Mouse (Mus musculus): ENCODE results near the gene Xpa.
"Not testable (repeated sequence)": the region's sequence is repeated elsewhere in the genome, so short reads cannot be mapped to it uniquely, and the experiment has no call there.

The Xpa gene

DNA sequence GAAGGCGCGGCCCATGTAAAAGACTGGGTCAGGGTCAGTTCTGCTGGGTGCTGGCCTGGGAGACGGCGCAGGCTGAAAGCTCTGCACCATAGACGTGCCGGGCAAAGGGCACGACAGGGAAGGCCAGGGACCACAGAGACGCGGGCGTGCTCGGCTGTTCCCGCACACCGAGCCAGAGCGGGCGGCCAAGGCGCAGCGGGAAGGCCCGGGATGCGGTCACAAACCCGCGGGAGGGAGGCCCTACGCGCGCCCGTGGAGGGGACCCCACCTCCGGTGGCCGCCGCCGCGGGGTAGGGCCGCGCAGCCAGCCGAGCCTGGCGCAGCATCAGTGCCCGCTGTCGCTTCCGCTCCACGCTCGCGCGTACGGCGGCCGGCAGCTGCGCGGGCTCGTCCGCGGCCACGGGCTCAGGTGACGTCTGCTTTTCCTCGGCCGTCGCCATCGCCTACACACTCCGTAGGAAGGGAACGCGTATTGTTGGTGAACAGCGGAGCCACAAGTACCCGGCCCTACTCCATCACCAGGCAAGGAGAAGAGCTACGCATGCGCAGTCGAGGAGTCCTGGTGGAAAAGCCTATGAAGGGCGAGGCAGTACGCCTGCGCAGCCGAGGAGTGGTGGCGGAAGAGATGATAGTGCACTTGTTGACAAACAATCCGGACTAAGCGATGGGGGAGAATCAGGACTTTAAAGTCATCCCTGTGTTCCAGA, at the start of gene Xpa:
Xpa (minus strand) TSS at position 531 of the 707 bp plus-strand sequence.
- peak; percentile 97 for DNase-seq (ENCODE audit: low read depth, low spot score)

DNA sequence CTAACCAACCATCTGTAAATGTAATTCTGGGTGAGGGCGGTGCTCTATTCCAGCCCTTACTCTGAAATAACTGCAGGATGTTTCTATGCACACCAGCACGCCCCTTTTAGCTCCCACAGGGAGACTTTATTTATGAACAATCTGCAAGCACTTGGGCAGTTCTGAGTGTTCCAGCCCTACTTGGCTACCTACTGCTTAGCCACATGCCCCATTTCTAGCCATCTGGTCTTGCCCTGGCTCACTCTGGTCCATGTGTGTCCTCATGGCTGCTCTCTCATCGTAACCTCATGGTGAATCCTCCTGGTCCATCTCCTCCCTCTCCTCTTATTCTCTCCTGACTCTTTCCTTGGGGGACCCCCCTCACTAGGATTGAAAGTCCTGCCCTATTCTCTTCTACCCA, 39.8 kb upstream of the Xpa start:
- no peak for DNase-seq (ENCODE audit: low read depth, low spot score)

DNA sequence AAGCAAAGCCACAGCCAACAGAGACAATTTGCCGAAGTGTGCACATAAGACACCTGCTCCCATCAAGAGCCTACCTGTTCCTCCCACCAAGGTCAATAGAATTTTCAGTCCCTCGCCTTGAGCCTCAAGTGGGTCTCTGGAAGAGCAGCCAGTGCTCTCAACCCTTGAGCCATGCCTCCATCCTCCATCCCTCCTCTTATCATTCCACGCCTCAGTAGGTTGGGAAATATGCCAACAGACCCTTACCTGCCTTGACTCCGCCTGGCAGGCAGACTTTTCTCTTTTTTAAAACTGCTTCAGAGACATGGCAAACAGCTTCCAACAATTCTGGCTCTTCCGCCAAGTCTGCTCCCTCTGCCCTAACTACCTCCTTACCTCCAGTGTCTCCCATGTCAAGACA, 38.6 kb upstream of the Xpa start:
- no peak for DNase-seq (ENCODE audit: low read depth, low spot score)

DNA sequence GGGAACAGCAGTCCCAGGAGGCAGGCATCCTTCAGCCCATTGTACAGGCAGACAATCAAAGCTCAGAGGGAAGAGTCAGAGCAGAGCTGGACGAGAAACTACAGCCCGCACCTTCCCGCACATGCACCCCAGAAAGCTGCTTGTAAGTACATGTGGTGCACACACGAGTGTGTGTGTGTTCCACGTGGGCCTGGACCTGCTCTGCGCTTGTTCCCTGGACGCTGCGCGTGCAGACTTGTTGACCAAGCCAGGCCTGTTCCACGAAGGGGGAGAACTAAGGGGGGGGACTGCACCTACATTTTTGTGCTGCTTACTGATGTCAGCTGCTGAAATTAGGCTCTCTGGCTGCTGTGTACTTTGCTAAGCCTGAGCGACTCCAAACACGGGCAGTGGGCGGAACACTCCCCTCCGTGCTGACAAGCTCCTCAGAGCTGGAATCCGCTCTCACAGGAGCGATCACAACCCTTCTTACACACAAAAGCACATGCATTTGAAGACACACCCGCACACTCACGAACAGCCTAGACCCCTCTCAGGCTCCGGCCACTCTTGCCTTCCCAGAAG, 30.9 kb upstream of the Xpa start:
- DNase-seq (ENCODE audit: low read depth, low spot score), result no peak

DNA sequence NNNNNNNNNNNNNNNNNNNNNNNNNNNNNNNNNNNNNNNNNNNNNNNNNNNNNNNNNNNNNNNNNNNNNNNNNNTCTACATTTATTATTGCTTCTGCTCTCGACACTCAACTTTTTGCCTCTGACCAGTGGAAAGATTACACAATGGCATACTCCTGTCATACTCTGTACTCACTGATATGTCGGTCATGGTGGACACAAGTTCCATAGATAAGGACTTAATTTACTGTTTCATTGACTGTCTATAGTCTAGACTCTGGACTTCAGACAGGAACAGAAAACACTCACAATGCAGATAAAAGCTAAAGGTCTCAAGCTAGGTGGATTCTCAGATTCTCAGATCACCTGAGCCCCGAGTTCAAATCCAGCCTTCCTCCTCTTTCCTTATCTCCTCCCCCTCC, 25.0 kb upstream of the Xpa start:
- DNase-seq (ENCODE audit: low read depth, low spot score), result no peak

DNA sequence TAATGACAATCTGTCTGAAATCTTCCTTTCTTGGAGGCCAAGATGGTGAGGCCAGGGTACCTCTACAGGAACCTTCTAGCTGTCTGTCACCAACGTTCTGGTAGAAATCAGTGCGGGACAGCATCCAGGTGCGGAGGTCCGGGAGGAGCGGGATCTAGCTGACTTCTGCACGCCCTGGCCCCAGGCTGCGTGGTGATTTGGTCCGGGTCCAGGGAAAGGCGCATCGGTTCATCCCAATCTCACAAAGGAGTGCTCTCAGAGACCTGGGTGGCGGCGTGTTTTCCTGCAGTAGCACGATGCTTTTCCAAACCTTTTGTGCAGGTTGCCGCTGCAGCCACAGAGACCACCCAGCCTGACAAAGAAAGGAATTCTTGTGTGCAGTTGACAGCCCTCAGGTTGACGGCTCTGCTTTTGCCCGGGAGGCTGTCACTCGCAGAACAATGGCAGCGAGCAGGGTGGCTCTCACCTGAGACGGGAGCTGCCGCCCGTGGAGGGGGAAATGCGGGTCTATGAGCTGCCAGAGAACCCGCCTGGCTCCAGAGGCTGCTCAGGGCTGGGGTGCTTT, 6.5 kb upstream of the Xpa start:
- DNase-seq (ENCODE audit: low read depth, low spot score), result no peak

DNA sequence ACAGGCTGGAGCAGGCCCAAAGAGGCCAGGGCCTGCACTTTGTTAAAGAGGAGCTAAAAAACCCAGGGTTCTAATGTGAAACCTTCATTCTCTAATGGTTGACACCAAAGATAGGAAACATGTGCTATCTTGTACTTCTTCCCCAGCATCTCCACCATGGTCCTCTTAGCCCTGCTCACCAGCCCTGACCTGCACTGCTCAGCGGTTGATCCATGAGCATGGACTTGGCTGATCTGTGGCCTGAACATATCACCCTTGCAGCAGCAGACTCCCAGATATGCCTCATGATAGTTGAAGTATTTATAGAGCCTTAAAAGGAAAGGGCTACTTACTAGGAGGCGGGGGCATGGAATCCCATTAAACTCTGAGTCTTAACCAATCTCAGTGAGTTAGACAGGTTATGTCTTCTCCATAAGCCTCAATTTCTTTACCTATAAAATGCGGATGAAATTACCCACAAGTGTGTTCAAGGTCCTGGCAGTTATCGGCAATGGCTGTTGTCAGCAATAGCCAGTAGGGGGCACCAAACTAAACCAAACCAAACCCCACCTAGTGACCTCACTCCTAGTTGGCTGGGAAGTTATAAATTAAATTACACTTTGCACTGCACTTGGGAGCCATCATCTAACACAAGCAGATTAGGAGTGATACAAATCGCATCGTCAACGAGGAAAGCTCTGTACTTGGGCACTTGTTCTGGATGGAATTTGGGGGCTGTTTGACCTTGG, 5.9 kb upstream of the Xpa start:
- DNase-seq (ENCODE audit: low read depth, low spot score), result peak; percentile 82

DNA sequence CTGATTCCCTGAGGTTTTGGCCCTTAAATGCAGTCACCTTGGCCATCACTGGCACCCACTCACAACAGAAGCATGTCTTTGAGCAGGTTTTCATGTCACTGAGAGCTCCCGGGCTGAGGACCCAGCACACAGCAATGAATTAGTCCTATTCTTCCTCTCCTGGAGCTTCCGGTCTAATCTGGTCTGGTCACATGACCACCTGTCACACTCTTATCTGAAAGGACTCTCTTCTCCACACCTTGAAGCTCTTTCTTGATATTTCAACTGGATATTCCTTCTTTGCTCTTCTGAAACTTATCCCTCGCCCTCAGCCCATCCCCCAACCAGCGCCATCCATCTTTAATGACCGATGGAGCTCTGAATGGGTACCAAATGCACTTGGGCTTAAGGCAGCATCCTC, 2.0 kb upstream of the Xpa start:
- no peak for DNase-seq (ENCODE audit: low read depth, low spot score)

DNA sequence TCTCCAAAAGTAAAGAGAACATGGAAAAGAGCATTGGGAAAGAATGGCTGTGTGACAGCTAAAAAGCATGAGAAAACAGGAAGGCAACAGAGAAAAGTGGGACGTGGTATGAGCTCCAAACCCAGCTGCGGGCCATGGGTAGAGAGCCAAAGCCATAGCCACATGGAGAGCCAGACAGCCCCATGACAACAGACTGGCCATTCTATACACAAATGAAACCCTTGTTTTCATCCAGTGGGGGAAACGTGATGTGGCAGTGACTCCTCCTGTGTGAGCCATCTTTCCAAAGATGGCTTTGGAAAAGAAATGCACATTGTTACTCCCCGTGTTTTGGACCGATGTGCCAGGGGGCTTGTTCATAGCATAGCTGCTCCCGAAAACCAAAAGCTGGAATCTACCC, 402 bp upstream of the Xpa start:
- DNase-seq (ENCODE audit: low read depth, low spot score), result no peak

DNA sequence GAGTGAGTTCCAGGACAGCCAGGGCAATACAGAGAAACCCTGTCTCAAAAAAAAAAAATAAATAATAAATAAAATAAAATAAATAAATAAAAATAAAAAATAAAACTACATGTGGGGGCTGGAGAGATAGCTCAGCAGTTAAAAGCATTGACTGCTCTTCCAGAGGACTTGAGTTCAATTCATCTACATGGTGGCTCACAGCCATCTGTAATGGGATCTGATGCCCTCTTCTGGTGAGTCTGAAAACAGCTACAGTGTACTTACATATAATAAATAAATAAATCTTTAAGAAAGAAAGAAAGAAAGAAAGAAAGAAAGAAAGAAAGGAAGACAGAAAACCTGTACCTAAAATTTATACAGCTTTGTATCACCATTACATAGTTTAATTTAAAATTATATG, 4.1 kb downstream of the Xpa start:
- not testable (repeated sequence) for DNase-seq (ENCODE audit: low read depth, low spot score)

DNA sequence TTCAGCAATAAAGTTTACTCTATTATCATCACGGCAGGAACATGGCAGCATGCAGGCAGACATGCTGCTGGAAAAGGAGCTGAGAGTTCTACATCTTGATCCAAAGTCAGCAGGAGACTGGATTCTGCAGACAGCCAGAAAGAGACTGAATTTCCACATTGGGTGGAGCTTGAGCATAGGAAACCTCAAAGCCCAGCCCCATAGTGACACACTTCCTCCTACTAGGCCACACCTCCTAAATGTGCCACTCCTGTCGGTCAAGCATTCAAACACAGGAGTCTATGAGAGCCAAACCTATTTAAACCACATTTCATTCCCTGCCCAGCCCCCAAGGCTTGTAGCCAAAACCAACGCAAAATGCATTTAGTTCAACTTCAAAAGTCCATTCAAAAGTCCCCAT, 9.6 kb downstream of the Xpa start:
- no peak for DNase-seq (ENCODE audit: low read depth, low spot score)

DNA sequence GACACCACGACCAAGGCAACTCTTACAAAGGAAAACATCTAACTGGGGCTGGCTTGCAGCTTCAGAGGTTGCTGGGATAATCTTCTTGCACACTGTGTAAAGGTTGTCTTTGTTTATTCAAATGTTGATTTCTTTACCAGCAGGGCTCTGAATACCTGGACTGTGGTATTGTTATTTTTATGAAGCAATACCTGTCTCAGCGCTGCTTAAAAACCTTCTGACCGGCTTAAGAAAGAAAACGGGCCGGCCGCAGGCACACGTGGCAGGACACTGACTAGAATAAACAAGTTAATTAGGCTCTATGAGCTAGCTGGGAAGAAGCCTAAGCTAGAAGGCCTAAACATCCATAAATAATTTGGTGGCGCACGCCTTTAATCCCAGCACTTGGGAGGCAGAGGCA, 10.2 kb downstream of the Xpa start:
- no peak for DNase-seq (ENCODE audit: low read depth, low spot score)

DNA sequence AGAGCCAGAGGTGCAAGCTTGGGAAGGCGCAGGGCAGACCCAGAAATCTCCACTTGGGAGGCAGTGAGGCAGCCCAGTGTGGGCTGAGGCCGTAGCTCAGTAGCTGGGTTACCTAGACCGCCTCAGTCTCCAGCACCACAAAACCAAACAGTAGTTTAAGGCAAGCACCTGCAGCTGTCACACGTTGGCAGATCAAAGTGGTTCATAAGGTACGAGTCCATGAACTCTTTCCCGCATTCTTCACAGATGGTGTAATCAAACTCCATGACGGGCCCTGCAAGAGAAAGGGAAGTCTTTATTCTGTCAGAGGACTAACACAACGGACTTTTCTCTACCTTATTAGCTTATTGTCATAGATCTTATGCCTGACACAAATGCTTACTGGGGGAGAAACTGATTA, 10.7 kb downstream of the Xpa start:
- no peak for DNase-seq (ENCODE audit: low read depth, low spot score)

DNA sequence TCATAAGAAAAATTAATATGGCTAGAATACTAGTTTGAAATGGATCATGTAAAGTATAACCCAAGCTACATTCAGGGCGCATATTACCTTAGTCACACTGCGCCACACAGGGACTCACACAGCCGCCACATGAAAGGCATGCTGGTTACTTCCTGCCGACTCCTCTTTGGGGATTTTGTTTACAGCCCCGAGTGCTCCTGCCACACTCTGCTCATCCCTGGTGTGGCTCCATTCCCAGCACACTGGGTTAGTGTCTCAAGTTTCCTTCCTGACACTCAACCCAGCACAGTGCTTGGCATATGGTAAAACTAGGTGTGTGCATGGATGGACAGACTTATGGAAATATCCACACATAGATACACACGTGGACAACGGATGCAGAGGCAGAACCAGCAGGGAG, 13.9 kb downstream of the Xpa start:
- DNase-seq (ENCODE audit: low read depth, low spot score), result no peak

DNA sequence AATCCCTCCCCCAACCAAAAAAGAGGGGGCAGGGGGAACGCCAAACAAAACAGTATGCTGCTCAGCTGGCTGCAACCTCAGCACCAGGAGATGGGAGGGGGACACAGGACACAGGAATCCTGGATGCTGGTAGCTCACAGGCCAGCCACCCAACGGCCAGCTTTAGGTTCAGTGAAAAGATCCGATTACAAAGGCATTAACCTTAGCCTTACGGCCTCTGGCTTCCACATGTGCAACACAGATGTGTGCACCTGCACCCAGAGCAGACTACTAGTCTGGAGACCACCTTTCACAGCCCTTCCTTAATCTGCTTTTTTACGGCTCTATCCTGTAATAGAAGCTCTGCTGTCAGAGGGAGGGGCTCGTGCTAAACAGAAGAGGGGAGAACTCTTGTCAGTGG, 14.9 kb downstream of the Xpa start:
- peak; percentile 62 for DNase-seq (ENCODE audit: low read depth, low spot score)

DNA sequence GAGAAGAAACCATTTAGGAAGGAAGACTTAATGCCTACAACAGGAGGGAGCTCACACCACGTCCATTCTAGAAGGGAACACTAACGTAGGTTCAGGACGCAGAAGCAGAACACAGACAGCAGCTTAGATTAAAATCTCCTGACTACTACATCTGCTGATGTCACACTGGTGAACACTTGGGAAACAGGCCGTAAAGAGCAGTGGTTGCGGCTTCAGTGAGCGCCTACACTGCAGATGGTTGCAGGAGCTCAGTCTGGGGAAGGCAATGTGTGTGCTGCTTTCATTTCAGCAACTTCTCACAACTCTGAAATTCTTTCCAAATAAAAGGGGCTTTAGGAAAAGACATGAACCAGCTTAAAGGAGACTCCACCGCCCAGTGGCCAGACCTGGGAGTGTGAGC, 18.6 kb downstream of the Xpa start:
- DNase-seq (ENCODE audit: low read depth, low spot score), result no peak

DNA sequence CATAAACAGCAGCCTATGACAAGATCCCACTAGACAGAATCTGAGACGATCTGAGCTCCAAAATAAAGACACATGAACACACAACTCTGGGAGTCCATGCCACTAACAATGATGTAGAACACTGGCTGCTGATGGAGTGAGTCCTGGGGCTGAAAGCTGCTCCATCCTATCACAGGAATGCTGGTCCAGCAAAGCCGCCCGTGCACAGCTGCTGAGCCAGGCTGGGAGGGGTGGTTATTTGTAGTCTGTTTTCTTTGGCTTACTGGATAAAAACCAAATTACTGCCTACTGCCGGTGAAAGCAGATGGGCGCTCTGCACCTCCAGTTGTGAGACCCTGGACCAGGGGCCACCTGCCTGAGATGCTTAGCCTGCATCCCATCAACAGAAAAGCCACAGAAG, 19.1 kb downstream of the Xpa start:
- no peak for DNase-seq (ENCODE audit: low read depth, low spot score)

DNA sequence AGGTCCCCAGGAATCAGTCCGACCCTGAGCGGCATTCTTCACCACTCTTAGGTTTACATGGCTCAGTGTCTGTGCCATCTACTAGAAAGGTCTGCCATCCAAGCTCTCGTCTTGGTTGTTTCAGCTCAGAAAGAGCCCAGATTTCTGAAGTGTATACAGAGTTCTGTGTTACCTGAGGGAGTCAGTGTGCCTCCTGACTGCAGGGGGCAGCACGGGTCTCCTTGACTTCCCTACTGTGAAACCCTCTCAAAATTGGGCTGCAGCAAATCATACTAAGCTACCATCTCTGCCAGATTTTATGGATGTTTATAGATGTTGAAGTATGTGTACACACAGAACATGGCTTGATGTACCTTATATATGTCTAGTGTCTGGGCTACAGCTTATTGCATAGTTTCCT, 19.8 kb downstream of the Xpa start:
- no peak for DNase-seq (ENCODE audit: low read depth, low spot score)

DNA sequence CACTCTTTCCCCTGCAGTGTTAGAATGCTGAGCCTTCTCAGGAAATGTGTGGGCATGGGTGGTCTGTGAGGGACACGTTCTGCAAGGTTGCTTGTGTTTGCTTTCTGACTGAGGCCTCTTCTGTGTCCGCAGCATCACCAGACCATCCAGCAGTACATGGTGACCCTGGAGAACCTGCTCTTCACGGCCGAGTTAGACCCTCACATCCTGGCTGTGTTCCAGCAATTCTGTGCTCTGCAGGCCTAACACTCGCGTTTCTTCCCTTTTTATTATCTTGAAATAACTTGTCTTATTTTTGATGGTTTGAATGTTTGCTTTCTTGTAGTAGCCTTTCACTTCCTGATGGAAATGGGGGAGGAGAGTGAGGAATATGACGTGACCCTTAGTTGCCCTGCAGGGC, 24.4 kb downstream of the Xpa start:
- DNase-seq (ENCODE audit: low read depth, low spot score), result no peak

DNA sequence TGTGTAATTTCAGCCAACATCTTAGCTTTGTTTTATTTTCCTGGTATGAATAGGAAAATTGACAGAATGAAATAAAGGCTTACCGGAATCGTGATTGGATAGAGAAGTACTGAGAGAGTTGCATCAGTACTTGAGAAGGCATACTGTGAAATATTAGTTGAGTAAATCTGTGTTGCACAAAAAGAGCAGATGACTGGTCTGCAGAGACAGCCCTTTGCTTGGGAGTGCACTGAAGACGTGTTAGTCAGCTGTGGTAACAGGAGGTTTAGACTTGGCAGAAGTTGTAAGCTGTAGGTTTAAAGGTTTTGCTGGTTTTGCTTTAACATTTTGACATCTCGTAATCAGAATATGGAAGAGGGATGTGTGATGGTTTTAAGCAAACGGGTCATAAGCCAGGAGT, 30.3 kb downstream of the Xpa start:
- DNase-seq (ENCODE audit: low read depth, low spot score), result no peak

DNA sequence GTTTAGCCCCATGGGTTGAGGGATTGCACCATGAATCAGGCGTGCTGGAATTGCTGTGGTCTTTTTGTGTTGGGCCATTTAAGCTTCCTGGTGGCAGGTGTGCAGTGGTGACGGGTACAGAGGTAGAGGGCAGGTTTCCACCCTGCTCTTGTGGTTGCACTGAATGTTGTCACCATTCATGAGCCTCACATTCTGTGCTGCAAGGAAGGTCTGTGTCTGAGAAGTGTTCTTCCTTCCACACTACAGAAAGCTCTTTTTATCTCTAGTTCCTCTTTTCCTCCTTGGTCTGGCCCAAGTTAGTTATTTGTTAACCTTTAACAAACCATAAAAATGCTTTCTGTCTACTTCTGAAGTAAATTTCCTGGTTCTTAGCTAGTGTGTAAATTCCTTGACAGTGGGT, 32.1 kb downstream of the Xpa start:
- no peak for DNase-seq (ENCODE audit: low read depth, low spot score)

DNA sequence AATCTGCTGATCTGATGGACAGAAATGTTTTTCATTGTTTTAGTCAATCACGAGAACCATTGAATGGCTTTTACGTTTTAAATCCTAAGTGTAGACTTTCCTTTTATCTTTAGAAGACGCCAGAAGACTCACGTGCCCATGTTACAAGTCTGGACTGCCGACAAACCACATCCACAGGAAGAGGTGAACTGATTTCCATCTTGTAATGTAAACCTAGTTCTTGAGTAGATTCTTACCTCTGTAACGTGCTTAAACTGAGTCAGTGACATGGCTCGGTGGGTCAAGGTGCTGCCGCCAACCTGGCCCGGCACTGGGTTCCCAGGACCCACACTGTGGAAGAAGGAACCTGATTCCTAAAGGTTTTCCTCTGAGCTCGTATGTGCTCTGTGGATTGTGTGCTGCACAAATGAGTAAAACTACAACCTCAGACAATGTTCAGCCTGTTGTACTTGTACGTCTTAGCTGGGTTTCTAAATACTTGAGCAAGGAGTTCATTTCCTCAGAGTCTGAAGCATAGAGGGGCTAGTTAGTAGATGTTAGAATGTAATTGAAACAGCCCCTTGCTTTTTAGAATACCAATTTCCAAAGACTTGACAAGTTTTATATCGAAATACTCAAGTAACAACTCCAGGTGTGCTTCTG, 44.1 kb downstream of the Xpa start:
- no peak for DNase-seq (ENCODE audit: low read depth, low spot score)

Data from mesoderm, embryonic 11.5 days (tissue).